Comparison of ENCODE assay signal across 8 mouse cellular contexts in genomic region chr1:136260635-136261238, GRCm38 (mm10). TPM values are rescaled to one million over a fixed set of nuclear protein-coding genes. Genes with fewer than 3 reads are reported as not detected.
DNase-seq lines count a peak whose midpoint lies in the region; ATAC-seq and TF ChIP-seq lines count a peak whose summit lies in the region.

Gene Gpr25 (minus strand): TSS chr1:136260873.

- ATAC-seq in kidney, embryonic 16.5 days (ENCODE audit: low FRiP score, low TSS enrichment): peak; percentile 52; the same call in 1 of the 2 replicates
- peak; percentile 58 for ATAC-seq in hindbrain, embryonic 11.5 days (ENCODE audit: low FRiP score)
- ATAC-seq in midbrain, embryonic 14.5 days (ENCODE audit: low FRiP score, low TSS enrichment): peak; percentile 51

- H3K4me2 ChIP-seq in kidney, embryonic 16.5 days (replicated peaks; ENCODE audit: low read depth, low read length): peak within 1 kb of the TSS; percentile 94
- H3K4me2 ChIP-seq in hindbrain, embryonic 11.5 days (replicated peaks; ENCODE audit: low read depth, low read length): peak within 1 kb of the TSS; percentile 93
- peak within 1 kb of the TSS; percentile 86 for H3K4me2 ChIP-seq in midbrain, embryonic 14.5 days (ENCODE audit: low read length)

- no peak for TF ChIP-seq POLR2A in cortical plate, adult 2 months (IDR thresholded peaks at IDR 0.05; ENCODE audit: extremely low read depth, insufficient read depth, low read length)

- DNase-seq in kidney, adult 18-20 months: no peak
- DNase-seq in hindbrain, embryonic 11.5 days (ENCODE audit: low spot score): no peak
- no peak for DNase-seq in midbrain, embryonic 14.5 days
- no peak for DNase-seq in frontal cortex, postnatal 10 days (ENCODE audit: low spot score in 2 of 2)
- no peak for DNase-seq in kidney, postnatal 10 days
- no peak for DNase-seq in lung, postnatal 4 days

- 8% methylated on average over 28 of the region's 28 CpGs for WGBS in kidney, embryonic 16.5 days
- WGBS in hindbrain, embryonic 11.5 days: 5% methylated on average over 28 of the region's 28 CpGs
- WGBS in midbrain, embryonic 14.5 days: 7% methylated on average over 28 of the region's 28 CpGs

- H3K9ac ChIP-seq in kidney, embryonic 16.5 days (replicated peaks; ENCODE audit: low read length): peak within 1 kb of the TSS; percentile 59
- H3K9ac ChIP-seq in hindbrain, embryonic 11.5 days (ENCODE audit: low read depth, low read length): peak within 1 kb of the TSS; percentile 53
- peak within 1 kb of the TSS; percentile 66 for H3K9ac ChIP-seq in midbrain, embryonic 14.5 days (replicated peaks; ENCODE audit: low read length)

- no peak for TF ChIP-seq CTCF in cortical plate, adult 2 months (IDR thresholded peaks at IDR 0.05; ENCODE audit: extremely low read depth, insufficient read depth, low read length)

- H3K27me3 ChIP-seq in kidney, embryonic 16.5 days (ENCODE audit: insufficient read depth, low read length): peaks cover 65% of the 10 kb centered on the region
- peaks cover 41% of the 10 kb centered on the region for H3K27me3 ChIP-seq in hindbrain, embryonic 11.5 days (ENCODE audit: control insufficient read depth, insufficient read depth, low read length)
- H3K27me3 ChIP-seq in midbrain, embryonic 14.5 days (ENCODE audit: control insufficient read depth, insufficient read depth, low read length): peaks cover 62% of the 10 kb centered on the region

- no peaks in the 10 kb centered on the region for H3K9me3 ChIP-seq in kidney, embryonic 16.5 days (ENCODE audit: low read length)
- no peaks in the 10 kb centered on the region for H3K9me3 ChIP-seq in hindbrain, embryonic 11.5 days (ENCODE audit: control insufficient read depth, low read length)
- H3K9me3 ChIP-seq in midbrain, embryonic 14.5 days (ENCODE audit: control insufficient read depth, low read length): no peaks in the 10 kb centered on the region

- no peaks in the 10 kb centered on the region for H3K36me3 ChIP-seq in kidney, embryonic 16.5 days (ENCODE audit: insufficient read depth, low read length)
- H3K36me3 ChIP-seq in hindbrain, embryonic 11.5 days (ENCODE audit: control insufficient read depth, insufficient read depth, low read length): no peaks in the 10 kb centered on the region
- H3K36me3 ChIP-seq in midbrain, embryonic 14.5 days (ENCODE audit: control insufficient read depth, insufficient read depth, low read length): no peaks in the 10 kb centered on the region

- no peak within 1 kb of the TSS for H3K27ac ChIP-seq in kidney, embryonic 16.5 days (ENCODE audit: low read length)
- H3K27ac ChIP-seq in cortical plate, adult 2 months (ENCODE audit: insufficient read depth, low read length): peak within 1 kb of the TSS; percentile 93
- H3K27ac ChIP-seq in hindbrain, embryonic 11.5 days (ENCODE audit: low read depth, low read length): no peak within 1 kb of the TSS
- H3K27ac ChIP-seq in midbrain, embryonic 14.5 days (replicated peaks; ENCODE audit: low read depth, low read length): peak within 1 kb of the TSS; percentile 49

- H3K4me3 ChIP-seq in kidney, embryonic 16.5 days (ENCODE audit: low read length): peak within 1 kb of the TSS; percentile 58
- H3K4me3 ChIP-seq in cortical plate, adult 2 months (ENCODE audit: insufficient read depth, low read length): peak within 1 kb of the TSS; percentile 88
- peak within 1 kb of the TSS; percentile 52 for H3K4me3 ChIP-seq in hindbrain, embryonic 11.5 days (ENCODE audit: low read depth, low read length)
- H3K4me3 ChIP-seq in midbrain, embryonic 14.5 days (replicated peaks; ENCODE audit: low read depth, low read length): peak within 1 kb of the TSS; percentile 51

- H3K4me1 ChIP-seq in kidney, embryonic 16.5 days (ENCODE audit: insufficient read depth, low read length): peaks cover 12% of the 10 kb centered on the region
- H3K4me1 ChIP-seq in cortical plate, adult 2 months (ENCODE audit: control insufficient read depth, insufficient read depth, low read length): peaks cover 3% of the 10 kb centered on the region; the same call in 1 of the 2 replicates
- H3K4me1 ChIP-seq in hindbrain, embryonic 11.5 days (replicated peaks; ENCODE audit: control insufficient read depth, insufficient read depth, low read length): peaks cover 8% of the 10 kb centered on the region
- H3K4me1 ChIP-seq in midbrain, embryonic 14.5 days (ENCODE audit: control insufficient read depth, insufficient read depth, low read length): peaks cover 7% of the 10 kb centered on the region

RNA-seq across cellular contexts. Expression of gene Gpr25, which starts in this region (rescaled TPM):
- polyA plus RNA-seq in kidney, embryonic 16.5 days (2015; fragmentation: Nextera tagmentation; extraction: Ambion mirVana): not detected in 2 replicates
- polyA plus RNA-seq in cortical plate, adult 2 months (2012; rRNA removed): 6.5 and 9.7 TPM in 2 replicates
- not detected in 2 replicates for polyA plus RNA-seq in hindbrain, embryonic 11.5 days (2014; fragmentation: Nextera tagmentation; extraction: Ambion mirVana)
- 1.4 TPM in 1 of 2 replicates, not detected in the other for polyA plus RNA-seq in midbrain, embryonic 14.5 days (2014; fragmentation: Nextera tagmentation; extraction: Ambion mirVana)

Comparison
In these comparisons a context has a peak if more than half of its experiments do, and no peak if none do; other contexts are left out.
1. Peak in ATAC-seq, H3K4me3 ChIP-seq, H3K9ac ChIP-seq and H3K4me2 ChIP-seq in kidney, embryonic 16.5 days; RNA of the gene not detected or under 1 TPM.
2. Peak in ATAC-seq, H3K4me3 ChIP-seq, H3K9ac ChIP-seq and H3K4me2 ChIP-seq in hindbrain, embryonic 11.5 days; RNA of the gene not detected or under 1 TPM.
3. H3K27ac ChIP-seq: peak in cortical plate, adult 2 months (single experiment) and midbrain, embryonic 14.5 days (single experiment); none in kidney, embryonic 16.5 days (single experiment) and hindbrain, embryonic 11.5 days (single experiment).
4. Peak in every context shown above with its lines, with median percentiles within 50 percentile points of each other: ATAC-seq, H3K4me2 ChIP-seq, H3K4me3 ChIP-seq and H3K9ac ChIP-seq.